Mouse (Mus musculus) hindbrain, embryonic 13.5 days (tissue): ENCODE results near the gene Gzmn. TPM values are rescaled to one million over a fixed set of nuclear protein-coding genes. Genes with fewer than 3 reads are reported as not detected.
"Not testable (repeated sequence)": the region's sequence is repeated elsewhere in the genome, so short reads cannot be mapped to it uniquely, and the experiment has no call there.

ENCODE experiments used
- ATAC-seq: fragments of 200-750 bp; cut with Nextera tagmentation; 2 replicates; pipeline ENCODE4 v1.8.0; 2017; ENCODE audit warnings: moderate TSS enrichment; ENCODE audit not compliant: low FRiP score
- H3K27ac ChIP-seq: fragments of 300-500 bp; sonication (generic); 2 replicates; pipeline ENCODE4 v1.5.1; 2015; ENCODE audit warnings: inconsistent platforms, mild to moderate bottlenecking, moderate library complexity
- H3K27me3 ChIP-seq: fragments of 300-500 bp; sonication (generic); 2 replicates; pipeline ENCODE4 v1.6.1; 2015; ENCODE audit warnings: mild to moderate bottlenecking, inconsistent platforms
- H3K36me3 ChIP-seq: fragments of 300-500 bp; sonication (generic); 2 replicates; pipeline ENCODE4 v1.6.1; 2015; ENCODE audit warnings: mild to moderate bottlenecking, inconsistent platforms
- H3K4me1 ChIP-seq: fragments of 300-500 bp; sonication (generic); replicated peaks from 2 replicates; pipeline ENCODE4 v1.6.1; 2015; ENCODE audit warnings: inconsistent platforms
- H3K4me2 ChIP-seq: fragments of 300-500 bp; sonication (generic); 2 replicates; pipeline ENCODE4 v1.6.1; 2015; ENCODE audit warnings: inconsistent platforms, mild to moderate bottlenecking, moderate library complexity
- H3K4me3 ChIP-seq: fragments of 300-500 bp; sonication (generic); 2 replicates; pipeline ENCODE4 v1.5.1; 2015; ENCODE audit warnings: mild to moderate bottlenecking, inconsistent platforms
- H3K9ac ChIP-seq: fragments of 300-500 bp; sonication (generic); 2 replicates; pipeline ENCODE4 v1.6.1; 2015; ENCODE audit warnings: mild to moderate bottlenecking, inconsistent platforms
- H3K9me3 ChIP-seq: fragments of 300-500 bp; sonication (generic); 2 replicates; pipeline ENCODE4 v1.6.1; 2016; ENCODE audit warnings: inconsistent platforms
- WGBS: fragments of 180-500 bp; shearing (Covaris S2); methylation state at CpG from one replicate; pipeline ENCODE4 v1.1.7; 2015; 5-methylcytosine and 5-hydroxymethylcytosine counted together
- polyA plus RNA-seq: library from polyadenylated mRNA; unstranded; fragments of >200 nt; fragmentation: Nextera tagmentation; extraction: Ambion mirVana; gene quantifications from 2 replicates; pipeline ENCODE4 v1.2.1, GENCODE M21; 2015

The Gzmn gene
- polyA plus RNA-seq, 1 experiment from 2014 or later: not detected

GRCm38 (mm10) chr14:56133675-56134074 is 40.7 kb downstream of the Gzmn start:
- H3K27me3 ChIP-seq, H3K27ac ChIP-seq, ATAC-seq, H3K9ac ChIP-seq, H3K4me1 ChIP-seq, H3K36me3 ChIP-seq, H3K4me2 ChIP-seq, H3K4me3 ChIP-seq, H3K9me3 ChIP-seq: not testable (repeated sequence)
- 67% methylated on average over 1 of the region's 1 CpGs for WGBS

GRCm38 (mm10) chr14:56132508-56132907 is 41.9 kb downstream of the Gzmn start, which contains the start of gene Gzmd:
Gzmd (minus strand) TSS chr14:56132608.
- H3K4me2 ChIP-seq, H3K36me3 ChIP-seq, ATAC-seq, H3K9ac ChIP-seq, H3K4me3 ChIP-seq, H3K4me1 ChIP-seq, H3K27ac ChIP-seq, H3K9me3 ChIP-seq, H3K27me3 ChIP-seq: not testable (repeated sequence)
- 89% methylated on average over 2 of the region's 2 CpGs for WGBS

- no peak for ATAC-seq
- no peak overlapping the region for H3K9ac ChIP-seq
Measured at GRCm38 (mm10) chr14:56128341-56128740, 46.1 kb downstream of the Gzmn start.

GRCm38 (mm10) chr14:56123516-56123915 is 50.9 kb downstream of the Gzmn start:
- WGBS: 86% methylated on average over 3 of the region's 3 CpGs
- Histone ChIP-seq H3K4me2 (no peak overlapping the region), H3K27ac (no peak overlapping the region), H3K9ac (no peak overlapping the region), H3K4me3 (no peak overlapping the region), H3K27me3 (no peaks in the 10 kb centered on the region), H3K36me3 (no peaks in the 10 kb centered on the region), H3K4me1 (no peaks in the 10 kb centered on the region), H3K9me3 (no peaks in the 10 kb centered on the region)
- no peak for ATAC-seq

More at GRCm38 (mm10) chr14:56128341-56128740, 46.1 kb downstream of the Gzmn start:
- no peaks in the 10 kb centered on the region for H3K27me3 ChIP-seq
- H3K36me3 ChIP-seq: no peaks in the 10 kb centered on the region
- no peak overlapping the region for H3K27ac ChIP-seq
- no peak overlapping the region for H3K4me2 ChIP-seq
- no peaks in the 10 kb centered on the region for H3K9me3 ChIP-seq
- H3K4me1 ChIP-seq: no peaks in the 10 kb centered on the region
- H3K4me3 ChIP-seq: no peak overlapping the region
- WGBS: 56% methylated on average over 3 of the region's 3 CpGs

- Histone ChIP-seq H3K36me3 (no peaks in the 10 kb centered on the region), H3K9ac (no peak within 1 kb of the TSS), H3K4me2 (no peak within 1 kb of the TSS), H3K9me3 (no peaks in the 10 kb centered on the region), H3K4me3 (no peak within 1 kb of the TSS), H3K4me1 (no peaks in the 10 kb centered on the region), H3K27ac (no peak within 1 kb of the TSS), H3K27me3 (no peaks in the 10 kb centered on the region)
- ATAC-seq: no peak
Measured at GRCm38 (mm10) chr14:56120525-56120924, 53.9 kb downstream of the Gzmn start, which contains the start of gene Gzme. Gzme (minus strand) TSS chr14:56120625.

Other genes starting within 250 kb of the Gzmn start
- 0.43 TPM in 1 of 2 replicates, not detected in the other for gene Cma1, start 229.9 kb downstream of the Gzmn start, polyA plus RNA-seq
- not detected in 2 replicates for gene Cma2, start 223.6 kb downstream of the Gzmn start, polyA plus RNA-seq
- gene Mcpt1, start 156.6 kb downstream of the Gzmn start, polyA plus RNA-seq: not detected in 2 replicates
- not detected in 2 replicates for gene Mcpt9, start 144.1 kb downstream of the Gzmn start, polyA plus RNA-seq
- gene Mcpt2, start 132.6 kb downstream of the Gzmn start, polyA plus RNA-seq: not detected in 2 replicates
- gene Mcpt4, start 112.3 kb downstream of the Gzmn start, polyA plus RNA-seq: not detected in 2 replicates
- not detected in 2 replicates for gene Mcpt8, start 89.3 kb downstream of the Gzmn start, polyA plus RNA-seq
- gene Ctsg, start 72.0 kb downstream of the Gzmn start, polyA plus RNA-seq: not detected in 2 replicates
- not detected in 2 replicates for gene Gzme, start 54.0 kb downstream of the Gzmn start, polyA plus RNA-seq
- not detected in 2 replicates for gene Gzmd, start 42.0 kb downstream of the Gzmn start, polyA plus RNA-seq
- not detected in 2 replicates for gene Gzmg, start 15.0 kb downstream of the Gzmn start, polyA plus RNA-seq
- not detected in 2 replicates for gene Gzmf, start 36.8 kb upstream of the Gzmn start, polyA plus RNA-seq
- gene Gzmc, start 60.1 kb upstream of the Gzmn start, polyA plus RNA-seq: not detected in 2 replicates
- not detected in 2 replicates for gene Gzmb, start 87.7 kb upstream of the Gzmn start, polyA plus RNA-seq
- gene Atp12a, start 190.5 kb upstream of the Gzmn start, polyA plus RNA-seq: 0.09 TPM in 2 replicates
- 1.3 and 1.5 TPM in 2 replicates for gene Rnf17, start 228.0 kb upstream of the Gzmn start, polyA plus RNA-seq